Comparison of ENCODE assay signal across 14 mouse cellular contexts in the genomic region with DNA sequence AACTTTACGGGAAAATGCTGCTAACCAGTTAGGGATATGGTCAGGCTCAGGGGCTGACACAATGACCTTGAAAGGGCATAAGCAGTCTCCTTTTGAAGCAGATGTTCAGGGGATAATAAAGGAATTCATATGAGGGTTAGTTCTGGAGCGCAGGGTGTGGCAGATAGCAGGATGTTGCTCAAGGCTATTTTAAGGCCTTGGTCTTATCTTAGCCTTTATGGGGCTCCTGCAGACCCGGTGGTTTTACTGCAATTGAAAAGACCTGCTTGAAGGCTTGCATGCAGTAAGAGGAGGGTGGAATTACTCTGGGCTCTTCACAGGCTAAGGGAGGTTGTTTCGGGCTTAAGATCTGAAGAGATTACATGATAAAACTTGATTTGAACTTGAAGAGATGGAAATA. TPM values are rescaled to one million over a fixed set of nuclear protein-coding genes. Genes with fewer than 3 reads are reported as not detected.
DNase-seq lines count a peak whose midpoint lies in the region; ATAC-seq and TF ChIP-seq lines count a peak whose summit lies in the region.
"Had no signal": no experiment of that assay in that cellular context is flagged by ENCODE, and none has a peak within 500 bp of the region (broad histone marks: within the 10 kb centered on the region; RNA-seq: fewer than 3 reads in every experiment).

No protein-coding gene starts in this region.

- H3K27ac ChIP-seq in heart, postnatal 0 days (ENCODE audit: low read depth) = peak overlapping the region; percentile 53
- no peak overlapping the region for H3K27ac ChIP-seq in intestine, embryonic 14.5 days (ENCODE audit: low read depth)
- H3K27ac ChIP-seq in liver, postnatal 0 days (ENCODE audit: low read depth) = no peak overlapping the region
- no peak overlapping the region for H3K27ac ChIP-seq in gastrocnemius, adult 2 months
- H3K27ac ChIP-seq: embryonic facial prominence, embryonic 12.5 days; forebrain, embryonic 12.5 days; left cerebral cortex, adult 2 months; macrophage had no signal

- peak overlapping the region; percentile 34 for H3K4me2 ChIP-seq in heart, postnatal 0 days (ENCODE audit: low read depth, low read length)
- no peak overlapping the region for H3K4me2 ChIP-seq in intestine, embryonic 14.5 days (ENCODE audit: low read length)
- no peak overlapping the region for H3K4me2 ChIP-seq in liver, postnatal 0 days (ENCODE audit: low read depth, low read length)
- H3K4me2 ChIP-seq: embryonic facial prominence, embryonic 12.5 days; forebrain, embryonic 12.5 days had no signal

- no peaks in the 10 kb centered on the region for H3K27me3 ChIP-seq in heart, postnatal 0 days (ENCODE audit: control insufficient read depth, insufficient read depth, low read length)
- no peaks in the 10 kb centered on the region for H3K27me3 ChIP-seq in intestine, embryonic 14.5 days (replicated peaks; ENCODE audit: control insufficient read depth, insufficient read depth, low read length)
- H3K27me3 ChIP-seq in liver, postnatal 0 days (ENCODE audit: insufficient read depth, low read length) = no peaks in the 10 kb centered on the region
- H3K27me3 ChIP-seq: embryonic facial prominence, embryonic 12.5 days; forebrain, embryonic 12.5 days had no signal

- H3K36me3 ChIP-seq in heart, postnatal 0 days (replicated peaks; ENCODE audit: control insufficient read depth, insufficient read depth, low read length) = no peaks in the 10 kb centered on the region
- no peaks in the 10 kb centered on the region for H3K36me3 ChIP-seq in intestine, embryonic 14.5 days (ENCODE audit: control insufficient read depth, insufficient read depth, low read length)
- no peaks in the 10 kb centered on the region for H3K36me3 ChIP-seq in liver, postnatal 0 days (replicated peaks; ENCODE audit: insufficient read depth, low read length)
- H3K36me3 ChIP-seq: embryonic facial prominence, embryonic 12.5 days; forebrain, embryonic 12.5 days had no signal

- no peak for TF ChIP-seq CTCF in heart, postnatal 0 days (IDR thresholded peaks at IDR 0.05; ENCODE audit: low read depth)
- TF ChIP-seq CTCF in liver, postnatal 0 days (IDR thresholded peaks at IDR 0.05; ENCODE audit: low read depth) = no peak
- TF ChIP-seq CTCF in gastrocnemius, adult 2 months (IDR thresholded peaks at IDR 0.05) = no peak

- no peak for ATAC-seq in heart, postnatal 0 days (ENCODE audit: insufficient read depth, low read depth)
- peak; percentile 70 for ATAC-seq in intestine, embryonic 14.5 days (replicated peaks; ENCODE audit: low FRiP score, low TSS enrichment, low read depth)
- peak; percentile 58 for ATAC-seq in liver, postnatal 0 days

- H3K9ac ChIP-seq in heart, postnatal 0 days (replicated peaks; ENCODE audit: low read depth, low read length) = no peak overlapping the region
- H3K9ac ChIP-seq in intestine, embryonic 14.5 days (ENCODE audit: low read length) = no peak overlapping the region
- no peak overlapping the region for H3K9ac ChIP-seq in liver, postnatal 0 days (replicated peaks)
- H3K9ac ChIP-seq: embryonic facial prominence, embryonic 12.5 days; forebrain, embryonic 12.5 days had no signal

- peaks cover 35% of the 10 kb centered on the region for H3K4me1 ChIP-seq in heart, postnatal 0 days (ENCODE audit: control insufficient read depth, insufficient read depth)
- peaks cover 14% of the 10 kb centered on the region for H3K4me1 ChIP-seq in intestine, embryonic 14.5 days (replicated peaks; ENCODE audit: control insufficient read depth, insufficient read depth, low read length)
- H3K4me1 ChIP-seq in liver, postnatal 0 days (ENCODE audit: insufficient read depth) = peaks cover 41% of the 10 kb centered on the region

- WGBS in heart, postnatal 0 days = 28% methylated on average over 4 of the region's 4 CpGs
- WGBS in intestine, embryonic 14.5 days = 48% methylated on average over 4 of the region's 4 CpGs
- 32% methylated on average over 4 of the region's 4 CpGs for WGBS in liver, postnatal 0 days (ENCODE audit: insufficient replicate concordance)

- H3K9me3 ChIP-seq in heart, postnatal 0 days (replicated peaks; ENCODE audit: control insufficient read depth, low read length) = no peaks in the 10 kb centered on the region
- H3K9me3 ChIP-seq in intestine, embryonic 14.5 days (ENCODE audit: control insufficient read depth, low read length) = no peaks in the 10 kb centered on the region
- no peaks in the 10 kb centered on the region for H3K9me3 ChIP-seq in liver, postnatal 0 days (ENCODE audit: low read length)
- H3K9me3 ChIP-seq: embryonic facial prominence, embryonic 12.5 days; forebrain, embryonic 12.5 days had no signal

- intact Hi-C loops in gastrocnemius, adult 2 months (cut with DNase I) = no loop called here

- no peak overlapping the region for H3K4me3 ChIP-seq in heart, postnatal 0 days (ENCODE audit: low read depth, low read length)
- H3K4me3 ChIP-seq in intestine, embryonic 14.5 days (ENCODE audit: low read depth, low read length) = no peak overlapping the region
- no peak overlapping the region for H3K4me3 ChIP-seq in liver, postnatal 0 days (ENCODE audit: low read depth, low read length)
- H3K4me3 ChIP-seq in gastrocnemius, adult 2 months = no peak overlapping the region
- H3K4me3 ChIP-seq: embryonic facial prominence, embryonic 12.5 days; forebrain, embryonic 12.5 days; left cerebral cortex, adult 2 months had no signal

- TF ChIP-seq EP300 in heart, postnatal 0 days (IDR thresholded peaks at IDR 0.05; ENCODE audit: low read depth) = no peak
- TF ChIP-seq EP300 in liver, postnatal 0 days (IDR thresholded peaks at IDR 0.05; ENCODE audit: low read depth) = peak; percentile 18; the same call in 1 of the 2 replicates

- DNase-seq in heart, postnatal 0 days (ENCODE audit: low spot score) = no peak
- no peak for DNase-seq in heart, postnatal 4 days
- DNase-seq in R1 (ENCODE audit: low read depth, low spot score) = peak; percentile 77
- no peak for DNase-seq in intestine, embryonic 14.5 days (ENCODE audit: low spot score)
- no peak for DNase-seq in liver, postnatal 0 days
- DNase-seq in kidney, postnatal 14 days = no peak
- no peak for DNase-seq in gastrocnemius, adult 2 months
- no peak for DNase-seq in gastrocnemius, postnatal 10 days
- DNase-seq: gastrocnemius, postnatal 14 days; lung, adult 18-20 months had no signal

RNA-seq across cellular contexts. Expression of a gene that starts 35.1 kb away (rescaled TPM):
- 7.1 and 31.3 TPM in 2 replicates for total RNA-seq in heart, postnatal 0 days (2014; rRNA removed; ENCODE audit: low replicate concordance)
- polyA plus RNA-seq in heart, postnatal 0 days (2015; fragmentation: Nextera tagmentation; extraction: Ambion mirVana) = 3.7 and 4.3 TPM in 2 replicates
- total RNA-seq in heart, postnatal 4 days (2021) = 10 to 100 TPM; 20.1 to 24.3 TPM
- polyA plus RNA-seq in intestine, embryonic 14.5 days (2014; fragmentation: Nextera tagmentation; extraction: Ambion mirVana) = 5.4 and 6.3 TPM in 2 replicates
- 4.4 and 4.9 TPM in 2 replicates for polyA plus RNA-seq in liver, postnatal 0 days (2015; fragmentation: Nextera tagmentation; extraction: Ambion mirVana)
- total RNA-seq in gastrocnemius, adult 2 months (2021) = 10 to 100 TPM; 12.6 to 14.9 TPM
- 10 to 100 TPM; 10.2 to 10.4 TPM for total RNA-seq in gastrocnemius, postnatal 10 days (2021)
